Mouse (Mus musculus) ovary, postnatal 36 days (tissue): ENCODE results near the gene Gm12216.
A peak's percentile ranks its signal among the peaks of the same experiment; 100 is the strongest.
"Not testable (repeated sequence)": the region's sequence is repeated elsewhere in the genome, so short reads cannot be mapped to it uniquely, and the experiment has no call there.

Experiments
- DNase-seq: peaks from one replicate; pipeline ENCODE4 v3.0.0; 2022; ENCODE audit warnings: low spot score, mixed read lengths

The Gm12216 gene

DNA sequence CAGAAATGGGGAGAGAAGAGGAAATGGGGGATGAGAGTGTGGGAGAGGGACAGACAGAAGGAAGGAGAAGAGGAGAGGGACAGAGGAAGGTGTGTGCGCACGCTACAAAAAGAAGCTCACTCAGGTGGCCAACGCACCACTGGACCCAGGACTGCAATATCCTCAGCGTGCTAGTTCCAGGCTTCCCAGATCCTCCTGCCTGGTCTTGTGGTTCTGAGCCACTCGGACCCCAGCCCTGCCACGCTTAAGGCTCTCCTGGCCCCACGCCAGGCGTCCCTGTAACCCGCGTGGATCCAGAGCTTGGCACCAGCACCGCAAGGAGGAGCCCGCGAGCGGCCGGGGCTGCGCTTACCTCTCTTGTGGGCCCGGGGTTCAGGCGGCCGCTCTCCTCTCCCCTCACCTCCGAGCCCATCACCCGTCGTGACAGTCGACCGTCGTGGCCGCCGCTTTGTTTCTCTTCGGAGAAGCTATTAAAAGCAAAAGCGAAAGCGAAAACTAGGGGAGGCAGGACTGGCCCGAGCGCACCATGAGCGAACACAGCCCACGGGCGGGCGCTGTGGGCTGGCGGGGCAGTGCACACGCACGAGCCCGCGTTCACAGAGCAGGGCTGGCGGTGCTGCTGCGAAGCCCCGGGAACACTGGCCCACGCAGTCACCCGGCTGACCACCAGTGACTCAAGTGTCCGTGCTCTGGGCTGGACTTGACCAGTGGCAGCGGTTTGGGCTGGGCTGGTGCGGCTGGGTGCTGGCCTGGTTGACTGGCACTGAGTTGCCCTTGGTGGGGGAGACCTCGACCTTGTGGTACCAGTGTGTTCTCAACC, at the start of gene Gm12216:
Gm12216 (minus strand) TSS at position 496 of the 820 bp plus-strand sequence.
- peak; percentile 52 for DNase-seq

DNA sequence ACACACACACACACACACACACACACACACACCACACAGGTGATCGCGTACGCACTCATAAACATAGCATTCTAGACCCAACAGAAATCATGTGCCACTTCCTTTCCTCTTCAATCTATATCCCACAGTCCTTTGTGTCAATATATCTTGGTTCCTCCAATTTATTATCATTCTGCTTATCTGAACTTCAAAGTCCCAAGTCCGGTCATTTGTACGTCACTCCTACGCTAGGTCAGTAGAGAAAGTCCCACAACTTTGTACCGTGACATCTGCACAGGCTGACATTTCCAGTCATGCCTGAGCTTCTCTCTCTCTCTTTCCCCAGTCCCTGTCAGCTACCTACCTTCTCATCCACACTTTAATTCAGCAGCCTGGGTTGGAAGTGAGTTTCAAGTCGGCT, 49.6 kb upstream of the Gm12216 start:
- DNase-seq: no peak

DNA sequence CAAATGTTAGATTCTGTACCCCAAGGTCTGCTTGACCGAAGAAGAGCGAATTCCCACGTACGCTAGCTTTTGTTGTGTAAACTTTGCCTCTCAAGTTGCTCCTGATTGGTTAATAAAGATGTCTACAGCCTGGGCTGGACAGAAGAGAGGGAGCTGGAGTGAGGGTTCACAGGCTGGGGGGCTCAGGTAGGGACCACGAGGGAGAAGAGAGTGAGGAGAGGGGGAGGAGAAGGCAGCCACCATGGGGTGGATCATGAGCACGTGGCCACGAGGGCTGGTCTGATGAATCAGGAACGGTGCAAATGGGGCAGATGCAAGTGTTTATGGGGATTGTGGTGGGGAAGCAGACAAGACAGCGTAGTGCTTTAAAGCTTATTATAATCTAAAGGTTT, 45.5 kb upstream of the Gm12216 start:
- DNase-seq: no peak

DNA sequence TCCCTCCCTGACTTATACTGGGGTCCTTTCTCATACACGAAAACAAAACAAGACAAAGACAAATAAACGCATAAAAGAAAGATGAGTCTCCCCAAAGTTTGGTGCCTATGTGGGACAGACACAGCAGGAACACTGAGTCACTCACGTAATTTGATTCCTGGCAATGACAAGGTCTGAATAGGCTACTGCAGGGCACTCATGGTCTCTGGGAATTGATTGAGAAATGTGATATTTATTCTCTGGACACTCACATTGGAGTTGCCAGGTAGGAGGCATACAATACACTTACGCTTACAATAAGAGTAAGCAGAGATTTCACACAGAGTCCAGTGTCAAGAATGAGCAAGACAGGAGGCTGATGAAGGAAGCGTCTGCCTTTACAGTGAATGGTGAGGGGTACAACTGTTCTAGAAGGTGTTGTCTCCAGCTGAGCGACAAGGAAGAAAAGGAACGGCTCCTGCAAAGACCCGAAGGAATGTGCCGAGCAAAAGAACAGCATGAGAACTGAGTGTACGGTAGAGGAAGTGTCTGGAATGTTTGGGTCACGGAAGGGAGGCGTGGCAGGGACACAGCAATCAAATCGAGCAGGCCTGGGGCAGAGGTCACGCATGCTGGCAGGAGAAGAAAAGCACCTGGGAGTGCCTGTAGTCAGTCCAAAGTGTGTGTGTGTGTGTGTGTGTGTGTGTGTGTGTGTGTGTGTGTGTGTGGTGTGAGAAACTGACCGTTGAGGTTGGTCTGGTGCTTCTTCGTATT, 44.9 kb upstream of the Gm12216 start:
- peak; percentile 50 for DNase-seq

DNA sequence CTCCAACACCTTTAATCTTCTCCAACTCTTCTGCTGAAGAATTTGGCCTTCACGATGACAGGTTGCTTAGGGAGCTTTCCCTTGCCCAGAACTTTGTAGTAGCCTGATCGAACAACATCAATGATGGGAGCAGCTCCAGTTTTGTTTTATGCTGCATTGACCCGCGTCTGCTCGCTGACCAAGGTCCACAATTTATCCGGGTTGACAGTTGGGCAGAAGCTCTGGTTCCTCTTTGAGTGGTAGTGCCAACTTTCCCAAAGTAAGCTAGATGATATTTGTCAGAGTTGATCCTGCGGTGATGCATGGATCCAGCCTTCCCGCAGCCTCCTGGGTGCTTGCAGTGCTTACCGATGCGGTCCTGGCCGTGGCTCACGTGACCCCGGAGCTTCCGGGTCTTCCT, 43.7 kb upstream of the Gm12216 start:
- DNase-seq: no peak

DNA sequence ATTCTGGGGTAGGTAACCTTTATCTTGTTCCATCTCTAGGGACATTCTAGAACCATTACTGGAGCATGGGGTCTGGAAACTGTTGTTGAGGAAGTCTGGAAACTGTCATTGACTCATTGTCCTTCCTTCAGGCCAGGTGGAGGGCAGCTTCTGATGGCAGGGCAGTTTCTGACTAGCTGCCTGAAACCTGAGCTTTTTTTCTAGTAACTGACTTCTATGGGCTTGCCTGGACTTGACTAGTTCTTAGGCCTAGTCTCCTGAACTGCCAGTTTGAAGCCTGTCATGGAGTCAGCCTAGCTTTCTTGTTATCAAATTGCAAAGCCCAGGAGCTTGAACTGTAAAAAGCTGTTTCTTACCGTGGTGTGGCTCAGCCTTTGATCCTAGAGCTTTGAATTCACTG, 41.9 kb upstream of the Gm12216 start:
- no peak for DNase-seq

DNA sequence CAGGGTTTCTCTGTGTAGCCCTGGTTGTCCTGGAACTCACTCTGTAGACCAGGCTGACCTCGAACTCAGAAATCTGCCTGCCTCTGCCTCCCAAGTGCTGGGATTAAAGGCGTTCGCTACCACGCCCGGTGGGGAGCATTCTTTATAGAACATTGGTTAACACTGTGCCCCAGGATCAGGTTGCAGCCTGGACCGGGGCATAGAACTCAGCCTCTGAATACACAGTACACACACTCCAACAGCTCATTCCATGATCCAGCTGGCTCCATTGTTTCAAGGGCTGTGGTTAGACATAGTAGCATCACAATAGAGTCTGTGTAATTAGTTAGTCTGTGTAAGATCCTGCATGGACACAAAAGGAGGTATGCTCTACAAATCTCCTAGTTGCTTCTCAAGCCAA, 40.9 kb upstream of the Gm12216 start:
- DNase-seq: no peak

DNA sequence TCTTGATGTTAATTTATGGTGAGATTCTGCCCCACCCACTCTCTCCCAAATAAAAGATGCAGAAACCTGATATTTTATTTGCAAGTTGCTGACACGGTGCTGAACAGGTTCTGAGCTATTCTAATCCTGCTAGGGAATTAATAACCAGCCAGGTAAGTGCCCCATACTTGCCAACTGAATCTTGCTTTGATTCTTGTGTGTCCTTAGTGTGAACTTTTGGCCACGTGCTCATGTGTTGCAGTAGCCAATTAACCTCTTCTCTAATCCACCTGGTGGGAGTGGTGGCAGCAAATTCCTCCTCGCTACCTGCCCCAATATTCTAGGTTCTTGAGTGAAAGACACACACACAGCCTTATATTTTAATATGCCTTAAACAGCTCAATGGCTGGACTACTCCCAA, 39.9 kb upstream of the Gm12216 start:
- DNase-seq: no peak

DNA sequence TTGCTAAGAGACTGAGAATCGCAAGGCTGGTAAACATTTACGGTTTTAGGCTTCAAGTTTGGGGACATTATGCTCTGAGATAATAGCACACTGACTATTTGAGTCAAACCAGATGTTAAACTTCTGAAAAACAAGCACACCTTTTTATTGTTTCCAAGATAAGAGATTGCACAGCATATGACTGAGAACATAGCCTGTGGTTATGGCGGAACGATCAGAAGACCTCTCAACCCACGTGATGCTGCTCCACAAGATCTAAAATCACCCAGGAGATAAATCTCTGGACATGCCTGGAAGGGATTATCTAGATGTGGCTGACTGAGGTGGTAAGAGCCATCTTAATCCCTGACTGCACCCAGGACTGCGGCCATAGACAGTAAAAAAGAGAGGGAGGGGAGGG, 37.9 kb upstream of the Gm12216 start:
- no peak for DNase-seq

DNA sequence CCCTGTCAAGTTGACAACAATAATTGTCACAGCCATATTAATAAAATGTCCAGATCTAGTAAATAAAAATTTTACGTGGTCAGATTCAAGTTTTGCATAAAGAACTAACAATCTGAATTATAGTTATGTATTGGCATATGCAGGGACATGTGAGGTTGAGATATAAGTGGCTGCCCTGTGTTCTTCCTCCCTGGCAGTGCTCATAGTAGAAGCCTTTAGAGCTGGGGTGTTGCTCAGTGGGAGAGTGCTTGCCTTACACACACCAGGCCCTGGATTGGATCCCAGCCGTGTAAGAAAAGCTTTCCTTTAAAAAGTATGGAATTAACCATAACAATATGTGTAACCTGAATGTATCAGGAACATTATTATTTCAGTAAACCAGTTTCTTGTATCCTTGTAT, 34.4 kb upstream of the Gm12216 start:
- no peak for DNase-seq

DNA sequence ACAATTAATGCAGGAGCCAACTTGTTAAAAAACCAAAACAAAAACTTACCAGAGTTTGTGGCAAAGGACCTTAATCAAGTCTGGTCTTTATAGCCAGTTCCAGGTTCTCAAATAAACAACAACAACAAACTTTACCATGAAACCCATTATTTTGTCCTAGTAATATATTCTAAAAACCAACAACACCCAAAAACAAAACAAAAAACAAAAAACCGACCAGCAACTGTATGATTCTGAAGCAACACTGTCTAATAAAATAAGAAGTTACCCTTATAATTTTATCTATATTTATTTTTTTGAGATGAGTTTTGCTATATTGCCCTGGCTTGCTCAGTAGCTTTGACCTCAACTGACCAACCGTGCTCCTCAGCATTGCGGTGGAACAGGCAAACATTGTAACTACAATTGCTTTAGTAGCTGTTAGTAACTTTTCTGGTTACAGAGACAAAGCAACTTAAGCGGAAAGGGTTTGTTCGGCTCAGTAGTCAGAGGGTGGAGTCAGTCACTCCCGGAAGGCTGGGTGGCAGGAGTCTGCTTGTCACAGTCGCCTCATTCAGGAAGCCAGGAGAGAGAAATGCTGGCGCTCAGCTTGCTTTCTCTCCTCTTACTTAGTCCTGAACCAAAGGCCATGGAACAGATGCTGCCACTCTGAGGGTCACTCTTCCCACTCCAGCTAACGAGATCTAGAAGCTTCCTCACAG, 33.8 kb upstream of the Gm12216 start:
- no peak for DNase-seq

DNA sequence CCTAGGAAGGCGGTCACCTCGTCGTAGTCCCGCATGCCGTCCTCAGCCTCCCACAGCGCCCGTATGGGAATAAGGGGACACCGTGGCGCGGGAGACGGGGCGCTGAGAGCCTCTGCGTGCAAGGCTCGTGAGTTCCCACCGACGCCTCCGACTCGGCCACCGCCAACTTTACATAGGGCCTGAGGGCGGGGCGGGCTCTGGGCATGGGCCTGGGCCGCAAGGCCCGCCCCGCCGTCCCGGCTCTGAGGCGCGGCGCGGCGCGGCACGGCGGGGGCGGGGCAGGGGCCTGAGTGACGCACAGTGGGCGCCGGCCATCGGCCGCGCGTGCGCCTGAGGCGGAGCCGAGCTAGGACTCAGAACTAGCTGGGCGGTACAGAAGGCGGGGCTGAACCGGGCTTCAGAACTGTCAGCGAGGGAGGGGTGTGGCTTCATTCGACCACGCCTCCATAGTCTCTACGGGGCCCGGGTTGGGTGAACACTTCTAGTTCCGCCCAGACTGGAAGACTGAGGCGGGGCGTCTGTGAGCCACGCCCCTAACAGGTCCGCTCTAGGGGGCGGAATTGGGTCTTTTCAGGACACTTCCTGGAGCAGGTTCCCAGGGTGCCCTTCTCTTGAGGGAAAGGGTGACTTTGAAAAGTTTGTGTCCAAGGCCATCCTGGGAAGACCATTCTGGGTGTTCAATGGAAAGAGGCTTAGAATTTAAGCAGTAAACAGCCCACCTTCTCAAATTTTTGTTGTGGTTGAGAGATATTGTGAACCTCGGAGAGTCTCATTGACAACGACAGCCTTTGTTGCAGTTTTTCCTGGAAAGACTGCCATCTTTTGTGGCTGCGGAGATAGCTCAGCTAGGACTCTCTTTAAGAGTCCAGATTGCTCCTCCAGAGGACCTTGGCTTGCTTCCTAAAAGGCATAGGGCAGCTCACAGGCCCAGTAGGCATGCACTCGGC, 32.7 kb upstream of the Gm12216 start, which contains the start of gene Slc22a5:
Slc22a5 (minus strand) TSS at position 156 of the 947 bp plus-strand sequence.
- peak; percentile 98 for DNase-seq

DNA sequence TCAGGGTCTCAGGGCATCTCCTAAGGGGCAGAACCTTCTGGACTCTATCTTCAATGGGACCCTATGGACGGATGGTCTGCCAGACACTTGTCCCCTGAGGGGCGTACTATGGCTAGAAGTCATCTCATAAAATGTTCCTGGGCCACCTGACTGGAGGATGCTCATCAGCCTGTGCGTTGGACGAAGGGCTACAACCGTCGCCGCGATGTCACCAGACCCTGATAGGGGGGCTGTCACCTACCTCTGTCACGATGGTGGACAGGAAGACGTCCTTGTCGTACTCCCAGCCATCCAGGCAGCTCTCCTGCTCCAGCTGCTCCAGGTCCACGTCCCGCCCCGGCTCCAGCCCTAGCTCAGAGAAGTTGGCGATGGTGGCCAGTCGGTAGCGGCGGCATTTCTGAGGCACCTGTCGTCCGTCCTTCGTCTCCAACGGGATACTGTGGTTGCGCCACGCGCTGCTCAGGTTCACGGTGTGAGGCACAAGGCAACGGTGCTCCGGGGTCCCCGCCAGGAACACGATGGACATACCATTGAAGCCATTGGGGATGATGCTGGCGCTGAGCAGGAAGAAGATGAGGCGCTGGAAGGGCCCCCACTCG, 31.9 kb upstream of the Gm12216 start:
- DNase-seq: no peak

DNA sequence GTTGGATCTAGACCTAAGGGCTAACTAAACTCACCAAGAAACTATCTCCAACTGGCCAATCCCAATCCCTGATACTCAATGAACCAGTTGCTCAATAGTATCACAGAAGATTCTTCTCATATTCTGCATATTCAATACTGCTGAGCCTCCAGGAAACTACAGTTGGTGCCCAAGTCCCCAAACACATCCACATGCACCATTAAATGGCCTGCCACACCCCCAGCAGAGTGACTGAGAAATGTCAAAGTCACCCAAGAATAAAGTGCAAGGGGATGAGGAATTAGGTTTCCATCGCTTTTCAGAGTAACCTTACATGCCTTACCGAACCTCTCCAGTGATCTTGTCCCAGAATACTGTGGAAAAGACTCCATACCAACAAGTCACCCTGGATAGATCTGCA, 31.2 kb upstream of the Gm12216 start:
- DNase-seq: no peak

DNA sequence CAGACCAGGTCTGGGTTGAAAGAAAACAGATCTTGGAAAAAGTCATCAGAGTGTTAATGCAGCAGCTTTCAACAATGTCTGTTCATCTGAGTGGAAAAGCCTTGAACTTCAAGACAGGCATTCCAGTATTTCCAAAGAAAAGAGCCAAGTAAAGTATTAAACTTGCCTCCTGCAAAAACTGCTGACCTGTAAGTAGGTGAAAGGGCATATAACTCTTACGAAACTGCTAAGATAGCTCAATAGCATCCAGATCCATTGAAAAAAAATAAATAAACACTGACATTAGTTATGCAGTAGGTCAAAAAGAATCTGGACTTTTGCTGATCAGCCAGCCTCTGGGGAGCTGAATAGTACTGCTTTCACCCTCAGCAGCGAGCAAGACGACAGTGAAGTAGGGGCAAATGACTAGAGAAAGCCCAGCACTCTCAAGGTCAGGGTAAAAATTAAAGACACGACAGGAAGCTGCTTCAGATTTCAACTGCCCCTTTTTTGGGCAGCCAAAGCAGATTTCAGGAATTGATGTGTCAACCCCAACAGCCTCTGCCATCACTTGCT, 30.1 kb upstream of the Gm12216 start:
- DNase-seq: no peak

DNA sequence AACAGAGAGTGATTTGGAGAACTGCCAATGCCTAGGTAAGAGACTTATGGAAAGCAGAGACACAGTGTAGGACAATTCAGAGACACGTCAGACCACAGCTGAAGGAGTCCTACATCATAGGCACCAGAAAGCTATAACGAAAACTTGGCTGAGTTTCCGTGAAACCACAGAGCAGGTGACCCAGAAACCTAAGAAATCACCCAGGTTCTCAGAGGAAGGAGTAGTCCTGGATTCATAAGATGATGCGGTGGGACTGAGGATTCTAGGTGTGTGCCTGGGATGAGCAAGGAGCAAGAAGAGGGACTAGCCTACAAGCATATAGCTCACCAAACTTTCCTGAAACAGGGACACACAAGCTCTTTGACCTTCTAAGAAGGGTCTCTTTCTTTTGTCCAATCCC, 29.2 kb upstream of the Gm12216 start:
- no peak for DNase-seq

DNA sequence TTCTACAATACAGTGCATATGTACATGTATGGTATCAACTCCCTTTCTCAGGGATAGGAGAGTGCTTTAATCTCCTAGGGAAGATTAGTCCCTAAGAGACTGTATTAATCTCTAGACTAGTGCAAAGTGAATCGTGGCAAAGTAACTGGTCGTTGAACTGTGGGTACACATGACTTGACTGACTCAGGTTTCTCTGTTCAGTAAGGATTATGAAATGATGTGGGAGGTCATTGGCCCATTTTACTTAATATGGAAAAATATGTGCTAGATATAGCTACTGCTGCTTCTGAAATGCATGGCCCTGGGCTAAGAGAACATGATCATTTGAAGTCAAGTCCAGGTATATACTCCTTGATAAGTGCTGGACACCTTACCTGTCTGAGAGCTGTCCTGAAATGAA, 24.2 kb upstream of the Gm12216 start:
- DNase-seq: no peak

DNA sequence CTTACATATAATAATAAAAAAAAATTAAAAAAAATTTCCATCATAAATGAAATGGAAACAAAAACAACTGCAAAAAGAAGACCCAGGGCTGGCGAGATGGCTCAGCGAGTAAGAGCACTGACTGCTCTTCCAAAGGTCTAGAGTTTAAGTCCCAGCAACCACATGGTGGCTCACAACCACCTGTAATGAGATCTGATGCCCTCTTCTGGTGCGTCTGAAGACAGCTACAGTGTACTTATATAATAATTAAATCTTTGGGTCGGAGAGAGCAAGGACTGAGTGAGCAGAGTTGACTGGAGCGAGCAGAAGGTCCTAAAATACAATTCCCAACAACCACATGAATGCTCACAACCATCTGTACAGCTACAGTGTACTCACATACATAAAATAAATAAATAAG, 19.0 kb upstream of the Gm12216 start:
- not testable (repeated sequence) for DNase-seq

DNA sequence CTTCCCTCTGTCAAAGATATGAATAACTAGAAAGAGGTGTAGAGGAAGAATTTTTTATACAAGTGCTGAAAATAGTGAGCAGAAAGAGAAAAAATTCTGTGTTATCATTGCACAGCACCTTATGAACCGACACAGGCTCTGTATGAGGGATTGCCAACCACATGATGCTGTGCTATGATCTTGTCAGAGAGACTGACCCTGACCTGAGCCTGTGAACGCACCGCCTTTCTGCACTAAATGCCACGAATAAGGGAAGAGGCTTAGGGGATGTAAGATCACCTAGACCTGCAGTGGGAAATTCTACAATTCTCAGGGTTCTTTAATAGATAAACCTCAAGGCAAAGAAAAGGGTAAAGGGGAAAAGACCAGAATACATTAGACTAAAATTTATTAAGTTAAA, 17.4 kb upstream of the Gm12216 start:
- no peak for DNase-seq

DNA sequence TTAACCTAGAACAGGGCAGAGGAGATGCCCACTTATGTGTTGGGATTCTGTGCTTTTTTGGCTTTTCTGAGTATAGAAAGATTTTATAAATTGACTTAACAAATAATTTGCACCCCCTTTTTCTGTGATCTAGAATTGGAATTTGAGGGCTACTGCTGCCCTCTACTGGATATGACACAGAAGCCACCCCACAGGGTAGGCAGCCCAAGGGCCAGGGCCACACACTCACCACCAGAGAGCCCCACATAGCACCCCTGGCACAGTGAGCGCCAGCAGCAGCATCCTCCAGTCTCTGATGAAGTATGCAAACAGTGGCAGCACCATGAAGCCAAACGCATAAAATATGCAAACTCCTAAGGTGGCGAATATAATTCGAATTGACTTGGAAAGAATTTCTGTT, 15.7 kb upstream of the Gm12216 start:
- no peak for DNase-seq
